Mouse (Mus musculus): ENCODE results near the gene Slc17a7.
"Not testable (repeated sequence)": the region's sequence is repeated elsewhere in the genome, so short reads cannot be mapped to it uniquely, and the experiment has no call there.

Slc17a7 gene

GRCm38 (mm10) chr7:45163735-45164490 is at the start of gene Slc17a7:
Gene Slc17a7 (plus strand): TSS chr7:45163949.
- peak; percentile 63 for DNase-seq

GRCm38 (mm10) chr7:45117566-45117965 is 46.2 kb upstream of the Slc17a7 start:
- DNase-seq = no peak

- DNase-seq = no peak
Measured at GRCm38 (mm10) chr7:45118336-45118735, 45.4 kb upstream of the Slc17a7 start.

GRCm38 (mm10) chr7:45119780-45120709 is 43.7 kb upstream of the Slc17a7 start:
- DNase-seq = no peak

GRCm38 (mm10) chr7:45121404-45121803 is 42.3 kb upstream of the Slc17a7 start:
- no peak for DNase-seq

GRCm38 (mm10) chr7:45121966-45122365 is 41.8 kb upstream of the Slc17a7 start:
- DNase-seq = no peak

- no peak for DNase-seq
Measured at GRCm38 (mm10) chr7:45122561-45123185, 41.1 kb upstream of the Slc17a7 start.

GRCm38 (mm10) chr7:45123186-45123570 is 40.6 kb upstream of the Slc17a7 start:
- DNase-seq = peak; percentile 20

- DNase-seq = peak; percentile 100
Measured at GRCm38 (mm10) chr7:45124224-45125143, 39.3 kb upstream of the Slc17a7 start, which contains the start of gene Rps11. Gene Rps11 (minus strand): TSS chr7:45124439.

GRCm38 (mm10) chr7:45125144-45125600 is 38.6 kb upstream of the Slc17a7 start:
- DNase-seq = peak; percentile 45

- DNase-seq = not testable (repeated sequence)
Measured at GRCm38 (mm10) chr7:45125649-45126048, 38.1 kb upstream of the Slc17a7 start.

- DNase-seq = no peak
Measured at GRCm38 (mm10) chr7:45126147-45126843, 37.5 kb upstream of the Slc17a7 start.

- DNase-seq = no peak
Measured at GRCm38 (mm10) chr7:45126844-45127699, 36.7 kb upstream of the Slc17a7 start.

GRCm38 (mm10) chr7:45127700-45128224 is 36.0 kb upstream of the Slc17a7 start:
- DNase-seq = no peak

GRCm38 (mm10) chr7:45128624-45129246 is 35.0 kb upstream of the Slc17a7 start, which contains the start of gene Rpl13a:
Gene Rpl13a (minus strand): TSS chr7:45128761.
- DNase-seq = peak; percentile 100

GRCm38 (mm10) chr7:45129318-45129717 is 34.4 kb upstream of the Slc17a7 start:
- DNase-seq = no peak

GRCm38 (mm10) chr7:45129776-45130512 is 33.8 kb upstream of the Slc17a7 start:
- no peak for DNase-seq

GRCm38 (mm10) chr7:45131850-45132249 is 31.9 kb upstream of the Slc17a7 start:
- no peak for DNase-seq
